Mouse (Mus musculus) adrenal gland, postnatal 14 days (tissue): Measurements from ENCODE around the gene Cdkn1a. TPM values are rescaled to one million over a fixed set of nuclear protein-coding genes. Genes with fewer than 3 reads are reported as not detected.
"Not testable (repeated sequence)": the region's sequence is repeated elsewhere in the genome, so short reads cannot be mapped to it uniquely, and the experiment has no call there.

Source experiments
- DNase-seq: peaks from one replicate; pipeline ENCODE4 v3.0.0; 2021; ENCODE audit warnings: mixed read lengths
- total RNA-seq: library from RNA; stranded (reverse); gene quantifications from 2 replicates; pipeline ENCODE4 v1.2.3, GENCODE M21; 2021

The Cdkn1a gene
- total RNA-seq, 1 experiment from 2014 or later = 126 TPM

GRCm38 (mm10) chr17:29058487-29058886 lies 32.3 kb upstream of the Cdkn1a start:
- no peak for DNase-seq

- DNase-seq = no peak
These were observed 31.2 kb upstream of the Cdkn1a start for GRCm38 (mm10) chr17:29059581-29059980.

GRCm38 (mm10) chr17:29060946-29061345 lies 29.8 kb upstream of the Cdkn1a start:
- DNase-seq = peak; percentile 62

DNA sequence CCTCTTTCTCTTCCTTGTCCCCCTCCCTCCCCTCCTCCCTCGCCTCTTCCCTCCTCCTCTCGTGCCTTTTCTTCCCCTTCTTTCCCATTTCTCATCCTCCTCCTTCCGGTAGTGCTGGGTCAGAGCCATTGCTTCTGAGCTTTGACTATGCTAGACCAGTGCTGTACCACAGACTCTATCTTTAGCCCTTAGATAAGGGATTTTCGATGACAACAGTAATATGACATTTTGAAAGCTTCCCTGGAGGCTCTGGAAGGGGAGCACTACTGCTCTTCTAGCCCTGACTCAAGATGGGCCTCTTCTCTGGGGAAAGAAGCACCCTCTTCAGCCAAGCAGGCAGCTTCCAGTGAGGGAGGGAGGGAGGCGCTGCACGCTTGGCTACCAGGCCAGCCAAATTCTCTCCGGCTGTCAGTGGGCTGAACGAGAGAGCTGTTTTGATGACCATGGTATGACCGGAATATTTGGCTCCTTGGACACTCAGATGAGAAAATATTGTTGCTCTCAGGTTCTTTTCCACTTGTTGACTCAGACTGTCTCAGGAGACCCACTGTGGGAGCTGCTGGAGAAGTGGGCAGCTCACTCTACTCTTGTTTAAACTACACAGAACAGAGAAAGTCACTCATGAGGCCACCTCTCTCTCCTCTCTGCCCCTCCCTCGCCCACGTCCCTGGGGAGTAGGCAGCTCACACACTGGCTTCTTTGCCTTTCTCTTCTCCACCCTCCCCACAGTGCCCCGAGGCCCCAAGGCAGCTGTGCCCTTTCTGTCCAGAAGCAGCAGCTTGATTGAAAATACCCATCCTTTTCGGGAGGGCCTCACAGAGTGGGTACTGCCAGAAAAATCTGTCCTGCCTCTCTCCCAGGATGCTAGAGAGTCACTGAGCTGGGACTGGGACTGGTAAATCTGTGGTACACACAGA lies 28.4 kb upstream of the Cdkn1a start:
- DNase-seq = peak; percentile 56

DNA sequence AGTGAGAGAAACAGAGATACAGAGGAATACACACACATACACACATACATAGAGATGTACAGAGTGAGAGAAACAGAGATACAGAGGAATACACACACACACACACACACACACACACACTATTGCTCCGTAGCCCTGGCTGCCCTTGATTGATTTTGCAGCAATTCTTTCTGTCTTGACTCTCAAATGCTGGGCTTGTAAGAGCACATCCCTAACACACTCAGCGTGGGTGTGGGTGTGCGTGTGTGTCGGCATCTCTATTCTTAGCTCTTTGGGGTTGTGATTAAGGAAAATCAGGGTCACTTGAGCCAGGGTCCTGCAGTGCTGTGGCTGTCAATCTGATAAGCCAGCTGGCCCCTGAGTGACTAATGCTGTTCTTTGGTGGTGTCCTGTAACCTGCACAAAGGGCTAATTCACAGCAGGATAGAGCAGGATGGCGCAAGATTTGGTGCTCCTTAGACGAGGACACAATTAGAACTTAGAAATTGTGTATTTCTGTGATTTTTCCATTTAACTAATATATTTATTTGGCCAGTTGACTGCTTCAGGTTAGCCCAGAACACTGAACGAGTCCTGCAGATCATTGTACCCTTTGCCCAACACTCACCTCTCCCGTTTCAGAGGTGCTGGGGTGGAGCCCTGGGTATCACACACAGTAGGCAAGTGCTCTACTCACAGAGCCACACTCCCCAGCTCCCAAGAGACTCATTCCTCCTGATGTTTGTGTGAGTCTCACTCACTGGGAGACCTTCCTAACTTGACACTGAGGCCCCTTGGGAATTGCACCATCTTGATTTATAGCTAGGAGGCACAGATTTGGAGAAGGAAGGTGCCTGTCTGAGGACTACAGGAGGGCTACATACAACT lies 27.4 kb upstream of the Cdkn1a start:
- DNase-seq = no peak

GRCm38 (mm10) chr17:29063988-29064285 lies 26.8 kb upstream of the Cdkn1a start:
- DNase-seq = no peak

GRCm38 (mm10) chr17:29065245-29065940 lies 25.4 kb upstream of the Cdkn1a start:
- no peak for DNase-seq

GRCm38 (mm10) chr17:29065971-29066370 lies 24.8 kb upstream of the Cdkn1a start:
- no peak for DNase-seq

GRCm38 (mm10) chr17:29067416-29067815 lies 23.4 kb upstream of the Cdkn1a start:
- not testable (repeated sequence) for DNase-seq

DNA sequence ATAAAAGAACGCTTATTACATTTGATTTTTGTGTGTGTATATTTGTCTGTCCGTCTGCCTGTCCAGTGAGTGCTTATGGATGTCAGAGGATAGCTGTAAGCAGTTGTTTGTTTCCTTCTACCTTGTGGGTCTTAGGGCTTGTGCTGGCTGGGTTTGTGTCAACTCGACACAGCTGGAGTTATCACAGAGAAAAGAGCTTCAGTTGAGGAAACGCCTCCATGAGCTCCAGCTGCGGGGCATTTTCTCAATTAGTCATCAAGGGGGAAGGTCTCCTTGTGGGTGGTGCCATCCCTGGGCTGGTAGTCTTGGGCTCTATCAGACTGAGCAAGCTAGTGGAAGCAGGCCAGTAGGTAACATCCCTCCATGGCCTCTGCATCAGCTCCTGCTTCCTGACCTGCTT lies 22.9 kb upstream of the Cdkn1a start:
- DNase-seq = no peak

GRCm38 (mm10) chr17:29069063-29069462 lies 21.7 kb upstream of the Cdkn1a start:
- DNase-seq = no peak

- DNase-seq = no peak
These were observed 19.0 kb upstream of the Cdkn1a start for GRCm38 (mm10) chr17:29071820-29072219.

- DNase-seq = no peak
These were observed 18.0 kb upstream of the Cdkn1a start for GRCm38 (mm10) chr17:29072701-29073307.

GRCm38 (mm10) chr17:29073313-29073712 lies 17.5 kb upstream of the Cdkn1a start:
- DNase-seq = no peak

GRCm38 (mm10) chr17:29074085-29074484 lies 16.7 kb upstream of the Cdkn1a start:
- DNase-seq = no peak

GRCm38 (mm10) chr17:29076235-29076634 lies 14.5 kb upstream of the Cdkn1a start:
- DNase-seq = no peak

- DNase-seq = peak; percentile 60
These were observed 12.8 kb upstream of the Cdkn1a start for GRCm38 (mm10) chr17:29077786-29078509.

DNA sequence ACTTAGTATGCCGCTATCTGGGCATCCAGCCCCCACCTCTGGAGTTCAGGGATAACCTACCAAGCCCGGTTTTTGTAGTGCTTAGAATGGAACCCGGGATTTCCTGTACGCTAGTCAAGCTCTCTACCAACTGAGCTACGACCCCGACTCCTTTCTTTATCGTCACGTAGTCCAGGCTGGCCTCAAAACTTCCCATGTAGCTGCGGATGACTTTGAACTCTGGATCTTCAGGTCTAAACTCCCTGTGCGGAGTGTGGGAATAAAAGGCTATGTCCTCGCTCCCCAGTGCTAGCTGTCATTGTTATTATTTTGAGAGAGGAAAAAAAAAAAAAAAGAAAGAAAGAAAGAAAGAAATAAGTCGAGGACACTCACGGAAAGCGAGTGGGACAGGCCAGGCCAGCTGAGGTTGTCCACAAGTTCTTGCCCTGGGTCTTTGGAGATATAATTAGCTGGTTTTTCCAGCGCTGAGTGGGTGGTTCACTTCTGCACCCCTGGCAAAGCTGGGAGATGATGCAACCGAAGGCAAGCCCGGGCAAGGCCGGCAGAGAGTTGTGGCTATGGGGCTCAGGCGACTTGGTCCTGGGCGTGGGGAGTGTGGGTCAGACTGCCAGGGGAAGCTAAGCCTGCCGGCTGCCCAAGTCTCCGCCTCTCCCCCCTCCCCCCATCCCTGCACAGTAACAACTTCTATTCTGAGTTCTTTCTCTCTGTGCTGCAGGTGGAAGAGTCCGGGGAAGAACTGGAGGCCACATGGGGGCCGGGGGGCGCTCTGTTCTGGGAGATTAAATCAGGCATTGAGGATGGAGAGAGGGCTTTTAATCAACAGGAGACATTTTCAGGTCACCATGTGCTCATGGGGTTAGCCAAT lies 12.0 kb upstream of the Cdkn1a start:
- DNase-seq = peak; percentile 81

DNA sequence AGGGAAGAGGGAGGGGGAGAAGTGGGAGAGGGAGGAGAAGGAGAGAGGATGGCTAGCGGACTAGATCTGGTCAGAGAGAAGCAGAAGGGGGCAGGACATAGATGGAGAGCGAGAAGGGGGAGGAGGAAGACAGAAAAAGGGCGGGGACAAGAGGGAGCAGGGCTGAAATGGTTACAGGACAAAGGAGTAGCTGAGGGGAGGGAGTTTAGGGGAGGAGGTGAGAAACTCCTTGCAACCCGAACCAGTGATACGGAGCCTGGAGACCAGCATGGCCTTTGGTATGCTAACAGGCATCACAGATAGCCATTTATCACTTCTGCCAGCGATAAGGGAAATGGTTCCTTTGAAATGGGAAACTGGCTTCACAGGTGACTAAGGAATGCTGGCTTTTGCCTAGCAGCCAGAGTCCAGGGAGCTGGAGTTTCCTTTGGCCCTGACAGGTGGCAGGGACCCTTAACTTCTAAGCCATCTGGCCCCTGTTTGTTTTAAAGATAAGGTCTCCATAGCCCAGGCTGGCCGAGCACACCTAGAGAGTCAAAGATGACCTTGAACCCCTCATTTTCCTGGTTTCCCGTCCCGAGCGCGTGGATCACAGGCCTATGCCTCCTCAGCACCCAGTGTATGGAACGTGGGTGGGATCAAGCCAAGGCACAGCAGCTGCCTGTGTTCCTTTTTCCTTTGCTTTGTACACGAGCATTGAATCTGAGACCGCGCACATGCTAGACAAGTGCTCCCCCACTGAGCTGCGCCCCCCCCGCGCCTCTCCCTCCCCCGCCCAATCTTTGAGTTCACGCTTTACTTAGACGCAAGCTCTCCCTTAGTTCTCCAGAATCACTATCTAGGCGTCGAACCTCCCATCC lies 9.8 kb upstream of the Cdkn1a start:
- DNase-seq = no peak
